Mouse (Mus musculus) adrenal gland, adult 2 months (tissue): ENCODE results near the gene Isl2. TPM values are rescaled to one million over a fixed set of nuclear protein-coding genes. Genes with fewer than 3 reads are reported as not detected.

ENCODE experiments used
- DNase-seq: peaks from one replicate; pipeline ENCODE4 v3.0.0; 2021
- polyA plus RNA-seq: library from polyadenylated mRNA; depleted of rRNA; stranded (reverse); fragments of >200 nt; gene quantifications from 2 replicates; pipeline ENCODE4 v1.2.3, GENCODE M21; 2012; rRNA removed
- total RNA-seq, 2 experiments: library from RNA; stranded (reverse); gene quantifications; 2 replicates each; pipeline ENCODE4 v1.2.3; 2021

The Isl2 gene
- total and polyA plus RNA-seq, 3 experiments, result not detected

GRCm38 (mm10) chr9:55546176-55547010 is 7.9 kb downstream of the Isl2 start:
- peak; percentile 75 for DNase-seq

- no peak for DNase-seq
Observed at GRCm38 (mm10) chr9:55548871-55549270, 10.4 kb downstream of the Isl2 start.

GRCm38 (mm10) chr9:55549302-55549890 is 10.9 kb downstream of the Isl2 start:
- no peak for DNase-seq

GRCm38 (mm10) chr9:55554986-55555385 is 16.5 kb downstream of the Isl2 start:
- no peak for DNase-seq

- no peak for DNase-seq
Observed at GRCm38 (mm10) chr9:55560960-55561359, 22.5 kb downstream of the Isl2 start.

GRCm38 (mm10) chr9:55568466-55569159 is 30.1 kb downstream of the Isl2 start:
- peak; percentile 20 for DNase-seq

- DNase-seq, result no peak
Observed at GRCm38 (mm10) chr9:55571071-55571470, 32.6 kb downstream of the Isl2 start.

- DNase-seq, result no peak
Observed at GRCm38 (mm10) chr9:55576571-55576970, 38.1 kb downstream of the Isl2 start.

- DNase-seq, result no peak
Observed at GRCm38 (mm10) chr9:55581414-55581813, 42.9 kb downstream of the Isl2 start.

GRCm38 (mm10) chr9:55586141-55586540 is 47.7 kb downstream of the Isl2 start:
- no peak for DNase-seq

Other genes with a start within 250 kb of the Isl2 start
- 10 to 100 TPM; 27.8 to 44.6 TPM for gene Nrg4, start 211.8 kb upstream of the Isl2 start, total RNA-seq
- 12.4 and 18.8 TPM in 2 replicates for gene Nrg4, start 211.8 kb upstream of the Isl2 start, polyA plus RNA-seq
- 1 to 10 TPM in 1 of 2 experiments, under 1 TPM in 1; 0.69 to 1.0 TPM for gene Tmem266, start 211.8 kb upstream of the Isl2 start, total RNA-seq
- 1.5 and 1.6 TPM in 2 replicates for gene Tmem266, start 211.8 kb upstream of the Isl2 start, polyA plus RNA-seq
- 100 to 1,000 TPM; 394 to 566 TPM for gene Etfa, start 26.4 kb upstream of the Isl2 start, total RNA-seq
- gene Etfa, start 26.4 kb upstream of the Isl2 start, polyA plus RNA-seq, result 82.0 and 95.3 TPM in 2 replicates